Mouse (Mus musculus): Measurements from ENCODE around the gene Stpg4. TPM values are rescaled to one million over a fixed set of nuclear protein-coding genes. Genes with fewer than 3 reads are reported as not detected.

The Stpg4 gene
- total RNA-seq, 2 experiments from 2014 or later, result not detected

DNA sequence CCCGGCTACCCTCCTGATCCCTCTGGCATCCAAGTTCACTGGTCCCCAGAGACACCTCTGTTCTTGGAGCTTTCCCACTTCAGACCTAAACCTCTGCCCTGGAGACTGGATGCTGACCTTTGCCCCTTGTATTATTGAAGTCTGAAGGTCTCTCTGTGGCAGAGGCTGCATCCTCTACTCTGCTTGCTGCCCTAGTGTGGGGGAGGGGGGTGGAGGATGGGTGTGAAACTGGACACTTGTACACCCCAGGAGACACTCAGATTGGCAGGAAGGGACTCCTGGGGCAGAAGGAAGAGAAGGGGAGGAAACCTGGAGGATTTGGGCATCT lies 74.7 kb downstream of the Stpg4 start:
- intact Hi-C loops (cut with DNase I), result no loop called here
- DNase-seq, result no peak

DNA sequence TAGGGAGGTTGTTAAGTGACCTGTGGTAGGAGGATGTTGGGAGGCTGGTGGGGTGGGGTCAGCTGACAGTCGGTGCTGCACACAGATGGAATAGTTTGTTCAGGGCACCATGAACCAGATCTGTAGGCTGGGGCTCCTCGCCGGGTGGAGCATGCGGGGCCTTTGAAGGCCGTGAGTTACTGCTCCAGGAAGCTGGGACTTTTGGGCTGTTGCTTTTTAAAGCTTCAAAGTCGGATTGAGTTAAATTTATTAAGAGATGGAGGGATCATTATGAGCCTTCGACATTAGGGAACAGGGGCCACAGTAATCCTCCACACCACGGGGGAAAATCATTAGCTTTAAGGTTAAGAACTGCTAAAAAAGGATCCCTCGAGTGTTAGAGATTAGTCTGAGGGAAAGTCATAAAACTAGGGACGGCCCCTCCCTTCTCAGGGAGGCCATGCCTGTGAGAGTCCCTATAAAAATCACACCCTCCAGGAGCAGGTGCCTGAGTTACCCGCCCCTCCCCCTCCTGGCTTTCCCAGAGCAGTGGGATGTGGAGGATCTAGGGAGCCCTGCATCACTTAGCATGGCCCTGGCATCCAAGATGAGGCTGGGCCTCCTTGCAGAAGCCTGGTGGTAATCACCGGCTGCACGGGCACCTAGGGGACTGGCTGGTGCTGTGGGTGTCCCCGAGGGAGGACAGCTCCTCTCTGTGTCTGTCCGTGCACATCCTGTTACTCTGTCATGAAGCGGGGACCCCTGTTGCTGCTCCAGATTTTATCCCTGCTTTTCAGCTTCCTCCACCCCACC lies 75.2 kb downstream of the Stpg4 start:
- no peak for DNase-seq
- intact Hi-C loops (cut with DNase I), result no loop called here

DNA sequence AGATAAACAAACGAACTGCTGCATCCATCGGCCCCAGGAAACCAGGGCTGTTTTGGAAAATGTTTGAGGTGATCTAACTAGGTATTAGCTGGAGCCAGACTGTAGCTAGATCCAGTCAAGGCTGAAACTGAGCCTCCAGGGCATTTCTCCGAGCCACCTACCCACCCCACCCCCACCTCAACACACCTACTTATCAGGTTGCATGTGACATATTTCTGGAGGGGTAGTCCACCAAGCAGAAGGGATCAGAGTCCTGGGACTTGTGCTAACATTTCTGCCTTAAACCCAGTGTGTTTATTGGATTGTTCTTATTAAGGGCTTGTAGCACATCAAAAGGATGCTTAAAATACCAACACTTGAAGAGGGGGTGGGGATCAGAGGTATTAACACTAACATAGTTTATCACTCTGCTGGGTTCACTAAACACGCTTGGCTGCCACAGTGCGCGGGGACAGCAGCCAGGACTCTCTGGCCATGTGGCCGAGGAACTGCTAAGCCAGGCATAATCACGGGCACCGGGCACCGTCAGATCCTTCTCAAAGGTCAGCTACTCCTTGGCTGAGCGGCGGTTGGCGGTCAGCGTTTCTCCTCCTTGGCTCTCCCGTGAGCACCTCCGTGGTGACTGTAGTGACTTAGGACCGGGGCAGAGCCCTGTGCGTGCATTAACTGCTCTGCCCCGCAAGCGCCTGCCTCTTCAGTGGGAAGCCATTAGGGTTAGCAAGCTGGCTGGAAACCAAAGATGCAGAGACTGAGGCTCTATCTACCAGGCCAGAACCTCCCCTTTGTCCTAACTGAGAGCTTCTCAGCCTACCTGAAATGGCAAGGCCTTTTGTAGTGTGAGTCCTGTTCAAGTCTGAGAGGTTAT lies 76.1 kb downstream of the Stpg4 start:
- DNase-seq, result peak; percentile 58 to 79
- intact Hi-C loops (cut with DNase I), result no loop called here

DNA sequence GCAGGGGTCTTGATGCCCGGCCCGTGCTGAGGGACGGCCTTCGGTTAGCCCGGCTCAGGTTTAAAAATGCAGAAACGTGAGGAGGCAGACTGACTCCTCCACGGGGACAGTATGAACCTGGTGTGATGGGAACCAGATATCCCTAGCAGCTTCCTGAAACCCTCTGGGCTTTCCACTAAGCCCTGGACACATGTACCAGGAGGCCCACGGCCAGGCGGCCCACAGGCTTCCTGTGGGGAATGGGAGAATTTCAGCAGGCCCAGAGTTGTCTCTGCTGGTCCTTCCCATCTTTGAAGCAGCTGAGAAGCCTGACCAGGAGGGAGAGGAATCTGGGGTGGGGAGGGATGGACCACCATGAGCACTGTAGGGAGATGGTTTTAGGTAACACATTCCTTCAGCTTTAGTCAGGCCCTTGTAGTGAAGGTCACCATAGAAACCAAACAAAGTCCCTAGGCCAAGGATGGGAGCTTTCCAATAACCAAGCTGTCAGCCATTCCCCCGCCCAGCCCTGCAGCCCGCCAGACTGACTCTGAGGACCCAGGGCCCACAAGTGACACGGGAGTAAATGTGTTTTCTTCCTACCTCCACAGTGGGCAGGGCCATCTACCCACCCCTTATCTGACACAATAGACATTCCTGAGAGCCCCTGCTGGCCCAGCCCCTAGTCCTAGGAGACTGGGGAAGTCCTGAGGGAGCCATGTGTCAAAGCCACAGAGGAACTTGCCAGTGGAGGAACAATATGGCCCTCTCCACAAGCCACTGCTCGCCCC lies 76.9 kb downstream of the Stpg4 start:
- DNase-seq, result peak; percentile 47 to 68
- intact Hi-C loops (cut with DNase I), result no loop called here

- intact Hi-C loops (cut with DNase I), result no loop called here
- DNase-seq, result no peak
These were observed 78.0 kb downstream of the Stpg4 start for GRCm38 (mm10) chr17:87349575-87349974.

DNA sequence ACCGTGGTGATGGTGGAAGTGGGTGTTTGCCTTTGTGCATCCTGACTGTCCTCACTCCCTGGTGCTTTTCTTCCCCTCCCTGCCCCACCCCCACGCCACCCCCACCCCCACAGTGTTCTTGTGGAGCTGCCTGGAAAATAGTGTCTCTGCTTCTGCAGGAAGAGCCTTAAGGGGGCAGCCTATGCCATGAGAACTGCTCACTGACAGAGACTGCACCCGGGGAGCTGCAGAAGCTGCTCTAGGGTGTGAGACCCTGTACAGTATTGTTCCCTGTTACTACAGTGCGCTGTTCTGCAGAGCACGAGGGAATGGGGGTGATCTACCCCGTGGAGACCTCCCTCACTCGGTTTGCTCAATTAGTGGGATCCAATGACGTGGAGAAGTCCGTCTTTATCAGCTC lies 78.5 kb downstream of the Stpg4 start:
- DNase-seq, result no peak
- intact Hi-C loops (cut with DNase I), result no loop called here

- intact Hi-C loops (cut with DNase I), result no loop called here
- DNase-seq, result no peak
These were observed 79.2 kb downstream of the Stpg4 start for GRCm38 (mm10) chr17:87348353-87348752.

GRCm38 (mm10) chr17:87345252-87345593 lies 82.3 kb downstream of the Stpg4 start:
- no peak for DNase-seq
- intact Hi-C loops (cut with DNase I), result no loop called here

- intact Hi-C loops (cut with DNase I), result no loop called here
- DNase-seq, result no peak
These were observed 82.9 kb downstream of the Stpg4 start for GRCm38 (mm10) chr17:87344441-87345251.

- DNase-seq, result no peak
- intact Hi-C loops (cut with DNase I), result no loop called here
These were observed 84.4 kb downstream of the Stpg4 start for GRCm38 (mm10) chr17:87343060-87343703.

Other genes with a start within 250 kb of the Stpg4 start
- gene Mcfd2, start 161.8 kb downstream of the Stpg4 start, total RNA-seq (2021), result 10 to 100 TPM; 39.7 to 42.0 TPM
- gene Ttc7, start 144.9 kb downstream of the Stpg4 start, total RNA-seq (2021), result 1 to 10 TPM; 6.7 to 8.2 TPM
- gene Calm2, start 19.2 kb upstream of the Stpg4 start, total RNA-seq (2021), result 100 to 1,000 TPM; 179 to 185 TPM
- under 1 TPM; 0.32 to 0.48 TPM for gene Epcam, start 208.2 kb upstream of the Stpg4 start, total RNA-seq (2021)
- gene Msh2, start 244.6 kb upstream of the Stpg4 start, total RNA-seq (2021), result 10 to 100 TPM; 12.1 to 13.1 TPM